In the genomic region with DNA sequence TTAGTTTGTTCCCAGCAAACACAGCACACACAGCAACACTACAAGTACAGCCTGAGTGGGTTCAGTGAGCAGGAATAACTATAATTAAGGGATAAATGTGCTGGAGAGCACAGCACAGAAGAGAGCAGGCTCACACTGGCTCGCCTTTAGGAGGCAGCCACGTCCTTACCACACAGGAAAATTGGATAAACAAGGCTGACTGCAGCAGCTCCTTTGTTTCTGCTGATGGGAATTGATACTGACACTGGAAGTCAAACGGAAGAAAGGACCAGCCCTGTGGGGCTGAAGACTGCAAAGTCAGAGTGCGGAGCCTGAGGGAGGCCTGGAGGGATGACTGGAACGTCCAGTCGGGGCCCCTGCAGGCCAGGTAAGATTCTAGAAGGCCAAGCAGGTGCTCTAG, we compare ENCODE assay signal across 9 mouse cellular contexts. TPM values are rescaled to one million over a fixed set of nuclear protein-coding genes. Genes with fewer than 3 reads are reported as not detected.
DNase-seq lines count a peak whose midpoint lies in the region; ATAC-seq and TF ChIP-seq lines count a peak whose summit lies in the region.
"Had no signal": no experiment of that assay in that cellular context is flagged by ENCODE, and none has a peak within 500 bp of the region (broad histone marks: within the 10 kb centered on the region; RNA-seq: fewer than 3 reads in every experiment).

No protein-coding gene starts in this region.

- H3K27me3 ChIP-seq in C2C12 (ENCODE audit: control insufficient read depth, insufficient read depth, insufficient read length) = no peaks in the 10 kb centered on the region
- no peaks in the 10 kb centered on the region for H3K27me3 ChIP-seq in forebrain, postnatal 0 days (ENCODE audit: insufficient read depth, low read length)
- no peaks in the 10 kb centered on the region for H3K27me3 ChIP-seq in liver, embryonic 16.5 days (ENCODE audit: control insufficient read depth, insufficient read depth, low read depth, low read length)
- no peaks in the 10 kb centered on the region for H3K27me3 ChIP-seq in thymus, adult 2 months (ENCODE audit: control insufficient read depth, insufficient read depth, low read length)

- peak overlapping the region; percentile 18 for H3ac ChIP-seq in C2C12 (ENCODE audit: control insufficient read depth, insufficient read length, low read depth)

- peak overlapping the region; percentile 90; the same call in 1 of the 2 replicates for H3K4me2 ChIP-seq in forebrain, postnatal 0 days (ENCODE audit: low read depth)
- H3K4me2 ChIP-seq in liver, embryonic 16.5 days (ENCODE audit: low read depth, low read length) = peak overlapping the region; percentile 88

- TF ChIP-seq CTCF in gastrocnemius, adult 2 months (IDR thresholded peaks at IDR 0.05) = no peak
- TF ChIP-seq CTCF in C2C12 (IDR thresholded peaks at IDR 0.05; ENCODE audit: control insufficient read depth, insufficient read depth, insufficient read length) = no peak
- TF ChIP-seq CTCF in forebrain, postnatal 0 days (IDR thresholded peaks at IDR 0.05; ENCODE audit: low read depth) = no peak
- no peak for TF ChIP-seq CTCF in thymus, adult 2 months (IDR thresholded peaks at IDR 0.05; ENCODE audit: borderline replicate concordance, control insufficient read depth, extremely low read depth, insufficient read depth, low read length, poor library complexity)

- peaks cover 56% of the 10 kb centered on the region for H3K79me3 ChIP-seq in C2C12 (ENCODE audit: low read depth)

- intact Hi-C loops in gastrocnemius, adult 2 months (cut with DNase I) = no loop called here

- peaks cover 36% of the 10 kb centered on the region for H3K36me3 ChIP-seq in C2C12 (ENCODE audit: control insufficient read depth, insufficient read depth)
- H3K36me3 ChIP-seq in forebrain, postnatal 0 days (ENCODE audit: insufficient read depth) = peaks cover 17% of the 10 kb centered on the region
- H3K36me3 ChIP-seq in liver, embryonic 16.5 days (ENCODE audit: control insufficient read depth, insufficient read depth) = peaks cover 15% of the 10 kb centered on the region
- peaks cover 19% of the 10 kb centered on the region for H3K36me3 ChIP-seq in thymus, adult 2 months (ENCODE audit: control insufficient read depth, insufficient read depth, low read length)

- 46% methylated on average over 6 of the region's 6 CpGs for WGBS in forebrain, postnatal 0 days
- 58% methylated on average over 6 of the region's 6 CpGs for WGBS in liver, embryonic 16.5 days (ENCODE audit: insufficient replicate concordance)
- 85% methylated on average over 6 of the region's 6 CpGs for WGBS in thymus, adult 2 months

- no peak for TF ChIP-seq POLR2A in thymus, adult 2 months (IDR thresholded peaks at IDR 0.05; ENCODE audit: control insufficient read depth, extremely low read depth, insufficient read depth, low read length, poor library complexity)

- H3K9me3 ChIP-seq in forebrain, postnatal 0 days (ENCODE audit: low read length) = no peaks in the 10 kb centered on the region
- no peaks in the 10 kb centered on the region for H3K9me3 ChIP-seq in liver, embryonic 16.5 days (replicated peaks; ENCODE audit: control insufficient read depth, low read length)

- peaks cover 19% of the 10 kb centered on the region for H3K4me1 ChIP-seq in forebrain, postnatal 0 days (ENCODE audit: insufficient read depth)
- peaks cover 30% of the 10 kb centered on the region for H3K4me1 ChIP-seq in liver, embryonic 16.5 days (ENCODE audit: control insufficient read depth, low read depth, low read length)
- H3K4me1 ChIP-seq in thymus, adult 2 months (replicated peaks; ENCODE audit: control insufficient read depth, insufficient read depth, low read length) = peaks cover 19% of the 10 kb centered on the region

- DNase-seq in gastrocnemius, adult 2 months = no peak
- no peak for DNase-seq in gastrocnemius, postnatal 10 days
- DNase-seq in forebrain, postnatal 0 days = no peak
- no peak for DNase-seq in right cerebral cortex, adult 2 months (ENCODE audit: low spot score in 2 of 2)
- no peak for DNase-seq in spleen, postnatal 36 days (ENCODE audit: low spot score in 2 of 2)
- DNase-seq in thymus, adult 2 months = no peak
- DNase-seq: gastrocnemius, postnatal 25 days had no signal

- peak overlapping the region; percentile 95 for H3K4me3 ChIP-seq in gastrocnemius, adult 2 months
- no peak overlapping the region for H3K4me3 ChIP-seq in C2C12 (ENCODE audit: insufficient read depth, poor library complexity, severe bottlenecking)
- no peak overlapping the region for H3K4me3 ChIP-seq in forebrain, postnatal 0 days (ENCODE audit: low read depth, low read length)
- H3K4me3 ChIP-seq in liver, embryonic 16.5 days (ENCODE audit: low read depth, low read length) = no peak overlapping the region
- H3K4me3 ChIP-seq in thymus, adult 2 months (ENCODE audit: control insufficient read depth, insufficient read depth, low read length) = no peak overlapping the region

- 0 out of 2 replicates have a peak overlapping the region, but pooled peaks have one; percentile 4 for H3K9ac ChIP-seq in forebrain, postnatal 0 days
- H3K9ac ChIP-seq in liver, embryonic 16.5 days (ENCODE audit: low read depth, low read length) = 0 out of 2 replicates have a peak overlapping the region, but pooled peaks have one; percentile 4

- ATAC-seq in forebrain, postnatal 0 days = no peak
- no peak for ATAC-seq in liver, embryonic 16.5 days (ENCODE audit: low read depth)

- no peak overlapping the region for H3K27ac ChIP-seq in gastrocnemius, adult 2 months
- no peak overlapping the region for H3K27ac ChIP-seq in forebrain, postnatal 0 days (ENCODE audit: low read depth, low read length)
- no peak overlapping the region for H3K27ac ChIP-seq in liver, embryonic 16.5 days (ENCODE audit: low read length)
- H3K27ac ChIP-seq in thymus, adult 2 months (ENCODE audit: control insufficient read depth, insufficient read depth, low read length) = no peak overlapping the region

- peaks cover 86% of the 10 kb centered on the region for H3K79me2 ChIP-seq in C2C12 (ENCODE audit: control insufficient read depth, insufficient read depth)

TF ChIP-seq in C2C12, 6 proteins besides CTCF, POLR2A, EP300 and RAD21:
- TF ChIP-seq MYOD1 (IDR thresholded peaks at IDR 0.05; ENCODE audit: control insufficient read depth, insufficient read length, low read depth) (no peak), USF1 (IDR thresholded peaks at IDR 0.05; ENCODE audit: low read depth) (no peak), CEBPB (IDR thresholded peaks at IDR 0.05; ENCODE audit: low read depth) (no peak), FOSL1 (IDR thresholded peaks at IDR 0.05; ENCODE audit: insufficient read depth, low read length, poor library complexity, severe bottlenecking) (no peak), MYOG (IDR thresholded peaks at IDR 0.05; ENCODE audit: control insufficient read depth, extremely low read depth, insufficient read length) (no peak), MAX (IDR thresholded peaks at IDR 0.05) (no peak)

RNA-seq across cellular contexts. Expression of gene Dpf2, which starts 2.6 kb away (rescaled TPM):
- 10 to 100 TPM; 87.8 to 88.4 TPM for total RNA-seq in gastrocnemius, adult 2 months (2021)
- total RNA-seq in gastrocnemius, postnatal 10 days (2021) = 10 to 100 TPM; 86.8 to 90.9 TPM
- 69.3 TPM for polyA plus RNA-seq in C2C12 (2012; fragmentation: generic; extraction: Trizol)
- total RNA-seq in forebrain, postnatal 0 days (2014; rRNA removed) = 52.8 and 64.5 TPM in 2 replicates
- polyA plus RNA-seq in forebrain, postnatal 0 days (2015; fragmentation: Nextera tagmentation; extraction: Ambion mirVana) = 56.8 and 60.1 TPM in 2 replicates
- 48.4 and 52.8 TPM in 2 replicates for polyA plus RNA-seq in liver, embryonic 16.5 days (2015; fragmentation: Nextera tagmentation; extraction: Ambion mirVana)
- 175 and 194 TPM in 2 replicates for polyA plus RNA-seq in thymus, adult 2 months (2012; rRNA removed)

RNA-seq across cellular contexts. Expression of gene Cdc42ep2, which starts 14.4 kb away (rescaled TPM):
- total RNA-seq in gastrocnemius, adult 2 months (2021) = 10 to 100 TPM in 1 of 2 experiments, 1 to 10 TPM in 1; 8.2 to 14.3 TPM
- 10 to 100 TPM; 16.6 to 20.9 TPM for total RNA-seq in gastrocnemius, postnatal 10 days (2021)
- polyA plus RNA-seq in C2C12 (2012; fragmentation: generic; extraction: Trizol) = 3.6 TPM
- total RNA-seq in forebrain, postnatal 0 days (2014; rRNA removed) = 13.3 and 18.4 TPM in 2 replicates
- 13.5 and 15.6 TPM in 2 replicates for polyA plus RNA-seq in forebrain, postnatal 0 days (2015; fragmentation: Nextera tagmentation; extraction: Ambion mirVana)
- polyA plus RNA-seq in liver, embryonic 16.5 days (2015; fragmentation: Nextera tagmentation; extraction: Ambion mirVana) = 2.9 and 3.6 TPM in 2 replicates
- polyA plus RNA-seq in thymus, adult 2 months (2012; rRNA removed) = 5.1 and 5.8 TPM in 2 replicates

RNA-seq across cellular contexts. Expression of gene Tigd3, which starts 16.3 kb away (rescaled TPM):
- total RNA-seq in gastrocnemius, adult 2 months (2021) = under 1 TPM; 0.10 to 0.20 TPM
- under 1 TPM; 0.82 to 0.95 TPM for total RNA-seq in gastrocnemius, postnatal 10 days (2021)
- polyA plus RNA-seq in C2C12 (2012; fragmentation: generic; extraction: Trizol) = 1.0 TPM
- 9.9 and 14.2 TPM in 2 replicates for total RNA-seq in forebrain, postnatal 0 days (2014; rRNA removed)
- 8.6 and 10.2 TPM in 2 replicates for polyA plus RNA-seq in forebrain, postnatal 0 days (2015; fragmentation: Nextera tagmentation; extraction: Ambion mirVana)
- polyA plus RNA-seq in liver, embryonic 16.5 days (2015; fragmentation: Nextera tagmentation; extraction: Ambion mirVana) = 2.3 and 2.6 TPM in 2 replicates
- polyA plus RNA-seq in thymus, adult 2 months (2012; rRNA removed) = 4.0 and 4.7 TPM in 2 replicates

RNA-seq across cellular contexts. Expression of gene Slc25a45, which starts 32.6 kb away (rescaled TPM):
- total RNA-seq in gastrocnemius, adult 2 months (2021) = under 1 TPM; 0.79 to 0.84 TPM
- total RNA-seq in gastrocnemius, postnatal 10 days (2021) = 1 to 10 TPM; 2.6 to 3.5 TPM
- polyA plus RNA-seq in C2C12 (2012; fragmentation: generic; extraction: Trizol) = 5.5 TPM
- total RNA-seq in forebrain, postnatal 0 days (2014; rRNA removed) = 2.2 and 2.6 TPM in 2 replicates
- 2.0 and 2.9 TPM in 2 replicates for polyA plus RNA-seq in forebrain, postnatal 0 days (2015; fragmentation: Nextera tagmentation; extraction: Ambion mirVana)
- 6.3 and 6.9 TPM in 2 replicates for polyA plus RNA-seq in liver, embryonic 16.5 days (2015; fragmentation: Nextera tagmentation; extraction: Ambion mirVana)
- 57.5 and 57.9 TPM in 2 replicates for polyA plus RNA-seq in thymus, adult 2 months (2012; rRNA removed)

RNA-seq across cellular contexts. Expression of gene Frmd8, which starts 35.1 kb away (rescaled TPM):
- total RNA-seq in gastrocnemius, adult 2 months (2021) = 1 to 10 TPM; 3.4 to 4.0 TPM
- total RNA-seq in gastrocnemius, postnatal 10 days (2021) = 10 to 100 TPM in 1 of 2 experiments, 1 to 10 TPM in 1; 7.4 to 10.3 TPM
- polyA plus RNA-seq in C2C12 (2012; fragmentation: generic; extraction: Trizol) = 44.1 TPM
- 8.5 and 13.3 TPM in 2 replicates for total RNA-seq in forebrain, postnatal 0 days (2014; rRNA removed)
- polyA plus RNA-seq in forebrain, postnatal 0 days (2015; fragmentation: Nextera tagmentation; extraction: Ambion mirVana) = 9.0 and 10.3 TPM in 2 replicates
- 13.9 and 14.0 TPM in 2 replicates for polyA plus RNA-seq in liver, embryonic 16.5 days (2015; fragmentation: Nextera tagmentation; extraction: Ambion mirVana)
- 121 and 129 TPM in 2 replicates for polyA plus RNA-seq in thymus, adult 2 months (2012; rRNA removed)
